Mouse (Mus musculus): ENCODE results near the gene Nrxn3.

The Nrxn3 gene

DNA sequence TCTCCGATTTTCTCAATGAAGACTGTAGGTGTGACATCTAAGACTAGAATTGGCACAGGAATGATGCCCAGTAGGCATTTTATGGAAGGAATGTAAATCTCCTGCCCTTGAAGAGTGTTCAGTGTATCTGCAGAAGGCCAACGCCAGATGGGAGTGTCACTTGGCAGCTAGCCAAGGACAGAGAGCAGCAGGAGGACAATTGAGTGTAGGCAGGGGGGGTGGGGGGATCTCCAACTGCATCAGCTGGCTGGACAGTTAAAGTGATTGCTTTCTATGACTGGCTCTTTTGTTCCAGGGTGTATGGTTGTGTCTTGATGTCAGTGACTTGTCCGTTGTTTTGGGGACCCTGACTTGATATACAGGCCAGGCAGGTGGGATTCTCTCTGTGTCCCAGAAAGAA lies 326.6 kb downstream of the Nrxn3 start:
- no peak for DNase-seq (ENCODE audit: low spot score)

DNA sequence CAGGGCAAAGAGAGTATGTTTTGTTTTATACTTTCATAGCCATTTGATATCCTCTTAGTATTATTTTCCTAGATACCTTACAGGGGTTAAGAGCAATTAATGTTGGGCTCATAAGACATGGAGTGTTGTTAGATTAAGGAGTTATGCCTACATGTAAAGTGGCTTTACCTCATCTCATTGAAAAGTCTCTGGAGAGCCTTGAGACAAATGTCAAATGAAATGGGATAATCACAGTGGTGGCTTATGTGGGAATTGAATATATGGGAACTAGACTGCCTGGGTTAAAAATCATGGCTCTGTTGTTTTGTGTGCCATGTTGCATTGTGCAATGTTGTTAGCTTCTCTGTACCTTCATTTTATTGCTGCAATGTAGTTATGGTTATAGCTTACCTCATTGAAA lies 327.0 kb downstream of the Nrxn3 start:
- DNase-seq (ENCODE audit: low spot score): no peak

DNA sequence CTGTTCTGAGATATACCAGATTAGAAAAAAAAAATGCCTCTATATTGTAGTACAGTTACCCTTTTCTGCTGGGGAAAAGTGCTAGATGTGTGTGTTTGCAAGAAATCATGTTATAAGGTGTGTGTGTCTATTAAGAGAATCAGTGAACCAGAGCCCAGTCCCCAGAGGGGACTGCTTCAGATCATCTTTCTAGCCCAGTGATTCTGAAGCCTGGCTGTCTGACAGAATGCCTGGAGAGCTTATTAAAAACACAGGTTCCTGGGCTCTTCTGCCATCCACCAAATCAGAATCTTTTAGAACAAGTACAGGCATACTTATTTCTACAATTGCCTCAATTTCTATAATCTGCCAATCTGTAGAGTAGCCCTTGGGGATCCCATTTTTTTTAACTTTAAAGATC lies 349.8 kb downstream of the Nrxn3 start:
- no peak for DNase-seq (ENCODE audit: low spot score)

DNA sequence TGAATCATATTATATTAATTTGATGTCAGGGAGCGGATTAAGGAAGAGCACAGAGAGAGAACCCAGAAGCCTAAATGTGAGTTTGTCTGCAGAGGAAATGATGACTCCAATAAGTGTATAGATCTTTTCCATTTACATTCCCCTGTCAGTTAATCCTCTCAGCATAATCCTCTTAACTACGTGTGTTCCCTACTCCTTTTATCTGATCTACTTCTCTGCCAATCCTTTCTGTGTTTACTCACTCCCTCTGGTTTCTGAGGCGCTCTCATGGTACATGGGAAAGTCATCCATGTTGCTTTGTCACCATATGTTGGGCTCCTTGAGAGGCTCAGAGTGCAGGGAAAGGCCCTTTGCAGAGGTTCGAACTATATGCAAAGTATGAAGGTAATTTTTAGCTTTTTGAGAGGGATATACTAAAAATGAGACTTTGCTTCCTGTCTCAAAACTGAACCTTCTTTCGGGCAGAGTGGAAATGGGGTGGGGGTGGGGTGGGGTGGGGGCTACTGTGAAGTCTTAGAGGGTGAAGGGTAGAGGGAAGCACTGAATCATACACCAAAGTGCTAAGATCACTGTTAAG lies 350.6 kb downstream of the Nrxn3 start:
- no peak for DNase-seq (ENCODE audit: low spot score)

DNA sequence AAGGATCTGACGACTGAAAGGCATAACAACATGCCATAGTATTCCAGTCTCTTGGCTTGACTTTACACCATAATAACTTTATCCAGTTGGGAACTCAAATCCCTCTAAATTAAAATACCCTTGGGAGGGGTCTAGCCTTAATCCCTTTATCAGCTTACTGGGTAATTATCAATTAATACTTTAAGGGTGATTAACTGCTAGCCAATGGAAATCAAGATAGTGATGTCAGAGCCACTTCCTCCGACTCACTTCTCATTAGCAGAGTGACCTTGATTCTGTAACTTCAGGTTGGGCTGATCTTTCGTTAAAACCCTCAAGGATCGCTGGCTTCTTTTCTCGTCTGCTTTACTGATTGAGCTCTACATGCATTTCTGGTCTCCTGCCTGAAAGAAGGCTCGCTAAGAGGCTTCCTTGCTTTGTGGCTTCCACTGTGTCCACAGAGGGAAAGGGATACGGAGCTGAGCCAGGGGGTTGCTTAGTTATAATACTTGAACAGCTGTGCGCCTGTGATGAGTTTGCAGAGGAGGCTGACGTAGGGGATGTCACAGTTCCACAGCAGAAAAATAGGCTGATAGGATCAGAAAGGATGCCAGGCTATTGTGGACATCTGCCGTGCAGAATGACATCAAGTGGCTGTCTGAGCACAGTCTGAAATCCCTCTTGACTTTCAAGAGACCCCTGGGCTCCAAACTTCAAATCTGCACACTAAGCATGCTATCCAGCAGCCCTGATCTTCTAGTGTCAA lies 352.0 kb downstream of the Nrxn3 start:
- DNase-seq (ENCODE audit: low spot score): no peak

GRCm38 (mm10) chr12:89093806-89094479 lies 371.3 kb downstream of the Nrxn3 start:
- no peak for DNase-seq (ENCODE audit: low spot score)

DNA sequence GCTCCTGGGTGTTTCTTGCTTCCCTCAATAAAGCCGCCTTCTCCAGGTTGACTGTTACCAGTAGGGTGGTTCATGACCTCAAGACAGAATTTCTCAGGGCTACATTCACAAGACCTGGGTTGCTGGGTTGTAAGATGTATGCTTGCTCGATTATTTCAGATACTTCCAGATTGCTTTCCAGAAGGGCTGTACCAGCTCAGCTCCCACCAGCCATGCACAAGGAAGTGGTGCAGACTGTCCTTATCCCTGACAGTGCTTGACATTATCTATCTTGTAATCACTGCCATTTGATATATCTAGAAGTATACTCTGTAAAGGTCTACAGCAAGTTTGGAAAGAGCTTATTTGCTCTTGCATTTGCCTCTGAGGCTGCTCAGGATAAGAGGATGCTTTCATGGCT lies 374.9 kb downstream of the Nrxn3 start:
- DNase-seq (ENCODE audit: low spot score): no peak

- DNase-seq (ENCODE audit: low spot score): peak; percentile 54
Measured at GRCm38 (mm10) chr12:89106029-89106733, 383.5 kb downstream of the Nrxn3 start.

- DNase-seq (ENCODE audit: low spot score): no peak
Measured at GRCm38 (mm10) chr12:89106881-89107584, 384.4 kb downstream of the Nrxn3 start.

DNA sequence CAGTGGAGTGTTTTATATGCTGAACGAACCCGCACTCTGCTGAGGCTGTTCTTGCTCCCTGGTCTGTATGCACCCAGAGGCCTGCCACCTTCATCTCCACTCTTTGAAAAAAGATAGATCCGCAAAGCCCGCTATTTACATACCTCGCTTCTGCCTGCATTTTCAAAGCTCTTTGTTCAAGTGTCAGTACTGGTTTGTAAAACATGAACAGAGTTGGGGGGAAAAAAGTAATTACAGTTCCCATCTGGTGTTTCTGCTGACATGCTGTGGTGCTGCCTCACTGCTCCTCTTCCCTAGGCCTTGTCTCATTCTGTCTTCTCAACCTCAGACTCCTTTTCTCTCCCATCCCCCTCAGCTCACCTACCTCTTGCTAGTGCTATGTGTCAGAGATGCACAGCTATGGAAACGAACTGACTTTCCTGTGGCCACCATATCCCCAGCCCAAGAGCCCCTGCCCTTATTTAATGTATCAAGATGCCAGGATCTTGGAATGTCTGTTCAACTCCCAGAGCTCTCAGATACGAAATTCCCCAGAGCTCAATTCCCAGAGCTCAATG lies 387.2 kb downstream of the Nrxn3 start:
- no peak for DNase-seq (ENCODE audit: low spot score)

- no peak for DNase-seq (ENCODE audit: low spot score)
Measured at GRCm38 (mm10) chr12:89128602-89129001, 405.9 kb downstream of the Nrxn3 start.

DNA sequence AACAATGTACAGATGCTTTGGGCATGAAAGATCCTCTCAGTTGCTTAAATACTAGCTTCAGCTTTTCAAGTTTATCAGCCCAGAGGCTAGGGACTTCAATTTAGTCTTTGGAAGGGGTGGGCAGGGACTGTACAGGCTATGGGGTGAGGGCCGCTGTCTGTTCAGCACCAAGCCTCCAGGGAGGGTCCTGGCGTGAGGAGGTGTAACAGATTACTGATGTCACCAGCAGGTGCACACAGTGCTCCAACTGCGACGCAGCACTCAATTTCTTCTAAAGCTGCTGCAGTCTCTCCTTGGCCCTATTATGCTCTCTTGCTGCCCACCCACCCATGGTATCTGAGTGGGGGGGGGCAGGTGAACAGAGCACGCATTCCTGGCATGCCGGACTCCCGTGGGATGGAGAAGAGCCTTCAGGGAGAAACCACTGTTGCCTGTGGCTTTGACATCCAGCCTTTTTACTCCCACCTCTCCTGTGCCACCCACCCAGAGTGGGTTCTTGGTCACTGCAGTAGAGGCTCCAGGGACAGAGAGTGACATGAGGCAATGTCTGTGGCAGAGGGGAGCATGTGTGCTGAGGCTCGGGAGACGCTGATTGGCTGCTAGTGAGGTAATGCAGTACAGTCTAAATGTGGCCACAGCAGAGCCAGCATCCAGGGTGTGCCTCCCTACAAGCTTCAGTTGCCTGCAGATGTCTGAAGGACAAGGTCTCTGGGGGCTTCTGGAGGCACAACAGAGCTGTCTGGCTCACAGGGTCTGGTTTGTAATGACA lies 406.6 kb downstream of the Nrxn3 start:
- no peak for DNase-seq (ENCODE audit: low spot score)

DNA sequence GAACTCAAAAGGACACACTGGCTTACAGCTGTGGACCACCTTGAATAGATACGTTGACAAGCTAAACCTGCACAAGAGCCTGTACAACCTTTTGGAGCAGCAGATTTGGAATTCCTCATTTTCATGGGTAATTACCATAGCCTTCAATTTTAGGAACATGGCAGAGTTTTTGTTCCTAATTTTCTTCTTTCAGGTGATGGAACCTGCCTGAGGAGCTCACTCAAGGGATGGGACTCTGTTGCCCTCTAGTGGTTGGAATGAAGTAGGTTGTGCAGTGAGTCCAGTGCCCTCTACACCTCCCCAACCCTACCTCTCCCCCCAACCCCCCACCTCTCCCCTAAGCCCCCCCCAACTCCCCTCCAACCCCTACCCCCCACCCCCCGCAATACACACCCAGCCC lies 411.7 kb downstream of the Nrxn3 start:
- DNase-seq (ENCODE audit: low spot score): no peak

GRCm38 (mm10) chr12:89134774-89135307 lies 412.2 kb downstream of the Nrxn3 start:
- DNase-seq (ENCODE audit: low spot score): no peak

- no peak for DNase-seq (ENCODE audit: low spot score)
Measured at GRCm38 (mm10) chr12:89148974-89149411, 426.3 kb downstream of the Nrxn3 start.

- no peak for DNase-seq (ENCODE audit: low spot score)
Measured at GRCm38 (mm10) chr12:89149455-89149854, 426.8 kb downstream of the Nrxn3 start.

GRCm38 (mm10) chr12:89156086-89156757 lies 433.5 kb downstream of the Nrxn3 start:
- DNase-seq (ENCODE audit: low spot score): no peak

GRCm38 (mm10) chr12:89159353-89159752 lies 436.7 kb downstream of the Nrxn3 start:
- no peak for DNase-seq (ENCODE audit: low spot score)

- no peak for DNase-seq (ENCODE audit: low spot score)
Measured at GRCm38 (mm10) chr12:89174306-89175159, 451.9 kb downstream of the Nrxn3 start.

Measured in layer of hippocampus, adult 9-10 months (tissue).